Mouse (Mus musculus) induced T-regulatory cell, adult 2 months (primary cell): ENCODE results near the gene Cplx3.

Experiments
- DNase-seq: peaks from one replicate; pipeline ENCODE4 v3.0.0-alpha.2; 2012; ENCODE audit warnings: low read depth

Cplx3 gene

GRCm38 (mm10) chr9:57560263-57560662, 45.8 kb downstream of the Cplx3 start:
- DNase-seq = no peak

- peak; percentile 21 for DNase-seq
These were observed 46.5 kb downstream of the Cplx3 start for GRCm38 (mm10) chr9:57559568-57559967.

- DNase-seq = no peak
These were observed 47.5 kb downstream of the Cplx3 start for GRCm38 (mm10) chr9:57558625-57559024.

- no peak for DNase-seq
These were observed 48.9 kb downstream of the Cplx3 start for GRCm38 (mm10) chr9:57557215-57557614.

- no peak for DNase-seq
These were observed 51.3 kb downstream of the Cplx3 start for GRCm38 (mm10) chr9:57554753-57555152.

- DNase-seq = no peak
These were observed 53.0 kb downstream of the Cplx3 start for GRCm38 (mm10) chr9:57553119-57553518.

GRCm38 (mm10) chr9:57552139-57552887, 53.8 kb downstream of the Cplx3 start, which contains the start of gene Mpi:
Gene Mpi (minus strand): TSS chr9:57552763.
- DNase-seq = peak; percentile 62

- DNase-seq = no peak
These were observed 55.8 kb downstream of the Cplx3 start for GRCm38 (mm10) chr9:57550126-57550862.
